Mouse (Mus musculus): ENCODE data around the gene Bicdl1.

DNA sequence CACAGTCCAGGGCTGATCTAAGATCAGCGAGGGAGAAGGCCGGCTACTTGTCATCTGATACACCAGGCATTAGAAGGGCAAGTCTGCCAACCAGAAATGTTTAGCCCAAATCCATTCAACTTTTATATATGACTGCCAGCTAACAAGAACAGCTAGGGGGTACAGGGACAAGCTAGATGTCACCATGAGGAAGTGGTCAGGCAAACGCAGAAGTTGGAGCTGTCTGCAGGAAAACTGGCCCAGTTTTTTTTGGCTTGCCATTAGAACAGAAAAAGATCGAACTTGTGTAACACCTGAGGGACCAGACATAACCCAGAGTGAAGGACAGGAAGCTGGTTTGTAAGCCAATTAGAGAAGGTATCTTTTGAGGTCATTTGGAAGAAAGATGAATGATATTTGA, 30.2 kb downstream of the Bicdl1 start:
- TF ChIP-seq GATA1 (IDR thresholded peaks at IDR 0.05; ENCODE audit: borderline replicate concordance, low read length) (no peak), FLI1 (IDR thresholded peaks at IDR 0.05; ENCODE audit: low read length) (no peak)

Measured in megakaryocyte, embryonic 14.5 days (primary cell).